Mouse (Mus musculus): ENCODE results near the gene Rtf2.

Rtf2 gene

DNA sequence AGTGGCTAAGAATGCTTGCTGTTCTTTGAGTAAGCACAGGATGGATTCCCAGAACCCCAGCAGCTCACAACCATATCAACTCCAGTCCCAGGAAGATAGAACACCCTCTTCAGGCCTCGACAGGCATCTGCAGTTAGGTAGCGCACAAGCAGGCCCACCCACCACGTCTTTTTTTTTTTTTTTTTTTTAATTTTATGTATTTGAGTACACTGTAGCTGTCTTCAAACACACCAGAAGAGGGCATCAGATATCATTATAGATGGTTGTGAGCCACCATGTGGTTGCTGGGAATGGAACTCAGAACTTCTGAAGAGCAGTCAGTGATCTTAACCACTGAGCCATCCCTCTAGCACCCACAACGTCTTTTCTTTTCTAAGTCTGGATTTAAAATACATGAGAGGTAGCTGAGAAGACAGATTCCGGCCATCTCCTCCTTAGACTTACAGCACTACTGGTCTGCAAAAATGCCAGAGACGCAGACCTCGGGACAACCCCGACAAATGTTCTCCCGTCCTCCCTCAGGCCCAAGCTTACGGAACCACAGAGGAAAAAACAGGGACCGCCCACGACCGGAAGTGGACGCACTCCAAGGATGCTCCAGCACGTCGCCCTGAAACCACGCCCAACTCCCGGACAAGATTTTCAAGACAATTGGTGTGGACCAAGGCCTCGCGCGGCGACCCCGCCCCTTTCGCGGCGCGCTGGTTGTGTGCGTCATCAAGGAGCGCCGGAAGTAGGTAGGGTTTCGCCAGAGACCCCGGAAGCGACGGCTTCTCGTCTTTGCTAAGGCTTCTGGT is at the start of gene Rtf2:
TSS of gene Rtf2 (plus strand) at position 714 of the 797 bp plus-strand sequence.
- peak; percentile 99 for DNase-seq (ENCODE audit: low spot score)

DNA sequence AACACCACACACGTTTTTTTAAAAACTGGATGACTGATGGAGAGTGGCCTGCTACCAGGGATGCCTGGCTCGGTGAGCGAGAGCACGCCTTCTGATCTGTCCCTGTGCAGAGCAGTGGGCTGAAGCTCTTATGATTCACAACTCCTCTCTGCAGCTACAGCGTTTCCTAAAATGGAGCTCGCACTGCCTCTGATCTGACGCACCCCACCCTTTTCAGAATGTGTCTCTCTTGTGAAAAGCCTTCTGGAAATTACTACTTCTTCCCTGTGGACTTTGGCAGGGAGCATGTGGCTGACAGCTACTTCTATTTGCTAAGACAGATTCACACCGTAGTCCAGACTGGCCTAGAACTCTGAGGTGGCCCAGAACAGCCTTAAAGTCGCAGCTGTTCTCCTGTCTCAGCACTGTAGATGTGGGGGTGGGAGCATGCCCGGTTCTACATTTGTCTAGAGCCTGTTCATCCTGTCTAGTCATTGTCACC is 48.3 kb upstream of the Rtf2 start:
- DNase-seq (ENCODE audit: low spot score) = no peak

DNA sequence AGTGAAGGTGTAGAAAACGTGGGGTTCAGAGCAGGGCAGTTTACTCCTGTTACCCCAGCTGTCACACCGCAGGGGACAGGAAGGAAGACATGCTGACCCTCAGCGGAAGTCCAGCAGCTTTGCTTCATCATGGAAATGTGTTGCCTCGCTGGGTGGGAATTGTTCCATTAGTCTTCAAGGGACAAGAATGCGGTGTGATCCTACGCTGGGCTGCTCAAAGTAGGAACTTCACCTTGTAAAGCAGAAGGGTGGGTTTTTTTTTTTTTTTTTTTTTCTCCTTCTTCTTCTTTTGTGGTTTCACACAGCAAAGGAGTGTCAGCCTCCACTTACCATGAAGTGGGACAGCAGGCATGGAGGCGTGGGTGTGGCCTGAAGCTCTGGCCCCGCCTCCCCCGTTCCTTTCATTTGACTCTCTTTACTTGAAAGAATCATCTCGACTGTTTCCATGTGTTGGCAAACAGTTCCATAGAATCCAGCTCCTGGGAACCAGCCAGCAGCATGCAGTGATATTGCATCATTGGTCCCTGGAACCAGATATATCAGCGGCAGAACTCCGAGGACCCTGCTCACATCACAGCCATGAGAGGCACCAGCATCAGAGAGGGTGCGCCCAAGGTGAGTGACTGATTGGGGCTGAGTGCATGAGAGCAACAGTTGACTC is 46.8 kb upstream of the Rtf2 start, which contains the start of gene Cass4:
TSS of gene Cass4 (plus strand) at position 404 of the 661 bp plus-strand sequence.
- DNase-seq (ENCODE audit: low spot score) = peak; percentile 44

DNA sequence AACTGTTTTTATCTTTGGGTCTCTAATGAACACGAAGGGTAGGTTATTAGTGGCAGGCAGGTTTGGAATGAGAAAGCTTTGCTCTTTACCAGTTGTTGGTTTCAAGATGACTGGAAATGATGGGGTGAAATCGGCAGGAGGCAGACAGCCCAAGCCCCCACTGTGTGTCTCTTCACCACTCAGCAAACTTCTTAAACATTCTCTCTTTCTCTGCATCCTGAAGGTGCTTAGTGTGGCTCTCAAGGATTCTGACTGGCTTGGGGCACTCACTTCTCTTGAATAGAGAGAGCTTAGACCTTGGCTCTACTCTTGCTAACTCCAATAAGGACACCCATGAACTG is 46.3 kb upstream of the Rtf2 start:
- no peak for DNase-seq (ENCODE audit: low spot score)

DNA sequence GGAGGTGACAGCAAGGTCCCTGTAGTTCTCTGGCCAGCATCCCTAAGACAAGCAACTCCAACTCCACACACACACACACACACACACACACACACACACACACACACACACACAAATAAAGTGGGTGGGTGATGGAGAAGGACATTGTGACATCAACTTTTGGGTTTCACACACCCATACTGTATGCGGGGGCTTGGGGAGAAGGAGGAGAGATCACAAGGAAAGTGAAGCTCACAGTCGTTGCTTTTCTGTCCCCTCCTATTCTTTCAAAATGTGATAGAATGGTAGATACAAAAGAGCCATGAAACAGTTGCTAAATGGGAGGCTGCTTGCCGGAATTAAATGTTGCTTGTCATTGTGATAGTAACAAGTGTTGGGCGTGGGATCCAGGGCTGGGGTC is 45.7 kb upstream of the Rtf2 start:
- no peak for DNase-seq (ENCODE audit: low spot score)

DNA sequence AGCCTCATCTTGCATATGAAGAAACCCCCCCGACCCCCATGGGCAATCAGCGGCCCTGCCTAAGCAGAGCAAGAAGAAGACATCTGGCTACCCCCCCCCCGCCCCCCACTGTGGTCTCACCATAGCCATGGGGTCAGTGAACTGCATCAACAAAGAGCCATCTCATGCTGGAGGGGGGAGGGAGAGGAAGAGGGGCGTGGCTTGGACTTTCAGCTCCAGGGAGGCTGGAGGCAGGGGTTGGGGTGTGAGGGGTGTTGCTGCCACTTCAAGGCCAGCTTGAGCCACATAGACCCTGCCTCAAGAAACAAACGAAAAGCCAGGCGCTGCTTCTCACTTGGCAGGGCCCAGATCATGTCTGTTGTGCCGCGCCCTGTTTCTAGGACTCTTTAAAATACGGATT is 44.4 kb upstream of the Rtf2 start:
- DNase-seq (ENCODE audit: low spot score) = no peak

DNA sequence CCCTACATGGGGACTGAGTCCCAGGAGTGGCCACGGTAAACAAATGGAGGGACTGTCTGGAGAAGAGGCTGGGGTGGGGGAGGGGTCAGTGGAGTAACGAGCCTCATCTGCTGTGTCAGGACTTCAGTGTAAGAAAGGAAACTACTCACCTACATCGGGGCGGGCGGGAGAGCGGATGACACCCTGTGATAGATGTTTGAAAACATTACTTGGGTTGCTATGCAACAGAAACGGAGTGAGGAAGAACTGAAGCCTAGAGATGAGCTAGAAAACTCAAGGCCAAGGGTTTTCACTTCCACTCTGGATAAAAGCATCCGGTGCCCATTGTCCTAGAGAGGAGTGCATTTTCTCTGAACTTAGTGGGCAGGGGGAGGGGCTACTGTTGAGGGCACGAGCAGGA is 40.5 kb upstream of the Rtf2 start:
- peak; percentile 62 for DNase-seq (ENCODE audit: low spot score)

DNA sequence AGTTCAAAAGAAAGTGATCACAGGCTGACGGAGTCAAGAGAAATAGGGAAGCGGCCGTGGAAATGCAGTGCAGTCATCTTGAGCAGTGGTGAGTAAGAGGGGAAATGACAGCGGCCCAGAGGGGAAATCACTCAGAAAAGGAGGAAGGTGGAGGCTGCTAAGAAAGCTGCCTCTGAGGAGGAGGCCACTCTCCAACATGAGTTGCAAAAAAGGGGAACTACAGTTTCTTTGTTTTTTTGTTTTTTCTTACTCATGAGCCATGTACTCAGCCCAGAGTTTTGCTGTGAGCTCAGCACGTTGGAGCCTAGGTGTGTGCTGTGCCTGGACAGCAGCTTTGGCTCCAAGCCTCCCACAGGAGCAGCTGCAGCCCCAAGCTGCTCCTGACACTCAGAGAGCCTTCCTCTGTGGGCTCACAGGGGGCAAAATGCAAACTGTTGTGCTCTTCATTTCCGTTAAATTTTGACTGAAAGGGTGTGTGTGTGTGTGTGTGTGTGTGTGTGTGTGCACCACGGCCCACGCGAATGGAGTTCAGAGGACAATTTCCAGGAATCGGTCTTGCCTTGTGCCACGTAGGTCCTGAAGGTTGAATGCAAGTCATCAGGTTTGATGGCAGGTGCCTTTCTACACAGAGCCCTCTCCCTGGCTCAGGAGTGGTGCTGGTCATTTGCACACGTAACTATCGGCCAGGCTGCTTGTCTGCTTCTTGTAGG is 39.1 kb upstream of the Rtf2 start:
- peak; percentile 63 for DNase-seq (ENCODE audit: low spot score)

DNA sequence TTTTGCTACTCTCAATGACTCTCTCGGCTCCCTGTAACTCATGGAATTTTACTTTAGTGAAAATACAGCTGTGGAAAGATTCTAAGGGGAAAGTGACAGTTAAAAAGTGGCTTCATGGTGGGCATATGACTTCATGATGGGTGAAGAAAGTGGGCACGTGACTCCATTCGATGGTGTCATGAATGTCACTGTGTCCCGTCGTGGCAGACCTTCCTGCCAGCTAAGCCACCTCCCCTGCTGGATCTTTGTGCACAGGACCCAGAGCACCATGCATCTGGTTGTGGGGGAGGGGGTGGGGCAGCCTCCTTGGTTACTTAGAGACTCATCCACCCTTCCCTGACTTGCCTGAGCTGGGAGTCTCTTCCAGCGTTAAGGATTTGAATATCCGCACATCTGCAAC is 36.1 kb upstream of the Rtf2 start:
- DNase-seq (ENCODE audit: low spot score) = no peak

DNA sequence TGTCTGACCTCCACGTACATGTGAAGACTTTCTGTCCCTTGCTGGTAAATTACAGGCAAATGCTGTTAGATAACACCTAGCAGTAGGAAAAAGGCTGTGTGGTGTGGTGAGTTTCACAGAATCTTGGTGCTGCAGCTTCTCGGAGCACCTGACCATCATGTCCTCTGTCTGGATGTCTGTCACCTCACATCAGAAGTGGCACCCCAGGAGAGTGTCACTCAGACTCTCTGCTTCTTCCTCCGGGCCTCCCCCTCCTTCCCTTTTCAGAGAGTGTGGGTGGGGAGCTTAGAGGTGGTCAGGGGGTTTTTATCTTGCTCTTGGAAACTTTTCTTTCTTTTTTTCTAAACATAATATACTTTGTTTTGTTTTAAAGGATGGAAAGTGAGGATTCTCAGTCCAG is 35.3 kb upstream of the Rtf2 start:
- no peak for DNase-seq (ENCODE audit: low spot score)

DNA sequence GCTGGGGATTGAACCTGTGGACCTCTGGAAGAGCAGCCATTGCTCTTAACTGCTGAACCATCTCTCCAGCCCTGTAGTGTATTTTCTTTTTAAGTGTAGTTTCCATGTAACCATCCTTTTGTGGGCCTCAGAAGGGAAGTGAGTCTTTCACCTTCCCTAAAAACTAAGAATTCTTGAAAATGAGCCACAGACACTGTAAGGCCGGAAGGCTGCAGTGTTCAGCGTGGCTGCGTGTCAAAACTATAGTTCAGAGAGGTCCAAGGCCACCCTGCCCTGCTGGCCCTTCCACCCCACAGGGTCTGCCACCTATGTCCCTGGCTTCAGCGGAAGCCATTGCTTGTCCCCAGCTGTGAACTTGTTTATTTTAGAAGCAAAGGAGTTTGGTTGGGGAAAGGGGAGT is 34.2 kb upstream of the Rtf2 start:
- no peak for DNase-seq (ENCODE audit: low spot score)

DNA sequence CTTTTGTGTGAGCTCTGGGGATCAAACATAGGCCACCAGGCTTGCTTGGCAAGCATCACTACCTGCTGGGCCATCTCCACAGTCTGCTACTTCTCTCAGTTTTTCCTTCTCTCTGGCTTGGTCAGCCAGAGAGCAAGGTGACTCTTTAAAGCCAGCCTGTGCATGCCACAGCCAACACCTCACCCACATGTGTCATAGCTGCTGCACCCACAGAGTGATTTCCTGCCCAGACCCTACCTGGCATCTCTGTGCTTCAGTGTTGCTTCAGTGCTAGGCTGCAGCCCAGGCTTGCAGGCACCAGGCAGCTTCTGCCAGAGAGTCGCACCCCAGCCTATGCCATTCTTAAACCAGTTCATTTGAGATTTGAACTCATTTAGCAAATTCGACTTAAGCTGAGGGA is 32.9 kb upstream of the Rtf2 start:
- no peak for DNase-seq (ENCODE audit: low spot score)

DNA sequence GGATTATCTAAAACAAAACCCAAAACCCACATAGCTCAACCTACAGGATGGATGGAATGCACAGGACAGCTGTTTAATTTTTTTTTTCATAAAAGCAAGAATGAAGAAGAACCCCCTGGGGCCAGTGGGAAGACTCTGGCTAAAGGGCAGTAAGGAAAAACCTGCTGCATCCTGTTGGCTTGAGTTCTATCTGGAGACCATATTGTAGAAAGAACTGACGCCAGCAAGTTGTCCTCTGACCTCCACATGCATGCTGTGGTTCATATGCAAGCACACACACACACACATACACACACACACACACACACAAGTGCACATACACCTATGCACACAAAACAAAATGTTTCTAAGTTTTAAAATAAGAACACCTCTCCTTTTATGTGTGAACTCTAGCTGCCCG is 29.7 kb upstream of the Rtf2 start:
- DNase-seq (ENCODE audit: low spot score) = no peak

DNA sequence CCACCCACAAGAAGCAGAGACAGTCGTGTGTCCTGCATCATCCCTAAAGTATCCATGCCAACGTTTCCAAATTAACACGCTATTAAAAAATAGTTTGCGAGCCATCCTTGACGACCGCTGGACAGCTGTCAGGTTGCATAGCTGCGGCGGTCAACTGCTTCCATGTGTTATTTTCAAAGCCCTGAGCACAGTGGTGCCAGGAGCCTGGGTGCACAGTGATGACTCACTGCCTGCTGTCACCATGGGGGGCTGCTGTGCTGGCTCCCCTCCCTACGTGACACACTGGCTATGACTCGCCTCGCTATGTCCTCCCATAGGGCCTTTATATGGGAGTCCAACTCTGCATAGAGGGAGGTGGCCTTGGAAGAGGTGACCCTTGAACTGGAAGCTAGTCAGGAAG is 29.3 kb upstream of the Rtf2 start:
- DNase-seq (ENCODE audit: low spot score) = peak; percentile 43

DNA sequence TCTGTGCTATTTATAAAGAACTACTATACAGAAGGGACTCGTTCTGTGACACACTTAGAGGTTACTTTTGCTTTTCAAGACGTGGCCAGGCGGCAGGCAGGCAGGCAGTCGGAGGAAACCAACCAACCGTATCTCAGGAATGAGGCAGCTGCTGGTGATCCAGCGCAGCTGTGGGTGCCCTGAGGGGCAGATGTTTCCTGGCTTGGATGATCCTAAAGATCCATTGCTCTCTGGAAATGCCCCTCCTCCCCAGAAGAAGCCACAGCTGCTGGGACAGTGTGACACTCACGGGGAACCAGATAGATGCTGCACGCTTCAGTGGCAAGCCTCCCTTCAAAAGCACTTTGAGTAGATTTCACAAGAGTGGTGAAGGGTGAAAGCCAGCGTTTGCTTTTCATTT is 27.9 kb upstream of the Rtf2 start:
- DNase-seq (ENCODE audit: low spot score) = peak; percentile 75

DNA sequence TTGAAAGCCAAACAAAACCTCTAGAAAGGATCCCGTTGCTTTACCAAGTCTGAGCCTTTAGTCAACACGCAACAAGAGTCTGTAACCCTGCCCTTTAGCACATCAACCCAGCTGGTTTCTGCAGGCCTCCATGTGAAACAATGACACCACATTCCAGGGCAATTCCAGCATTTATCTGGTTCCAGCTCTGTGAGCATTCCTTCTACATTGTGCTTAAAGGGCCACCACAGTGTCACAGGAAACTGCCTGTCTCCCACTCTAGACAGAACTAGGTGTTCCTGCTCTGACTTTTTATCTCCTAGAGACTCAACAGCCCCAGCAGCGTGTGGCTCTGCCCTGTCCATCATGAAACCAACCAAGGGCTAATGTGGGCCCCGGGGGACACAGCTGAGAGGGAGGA is 27.1 kb upstream of the Rtf2 start:
- DNase-seq (ENCODE audit: low spot score) = peak; percentile 38

DNA sequence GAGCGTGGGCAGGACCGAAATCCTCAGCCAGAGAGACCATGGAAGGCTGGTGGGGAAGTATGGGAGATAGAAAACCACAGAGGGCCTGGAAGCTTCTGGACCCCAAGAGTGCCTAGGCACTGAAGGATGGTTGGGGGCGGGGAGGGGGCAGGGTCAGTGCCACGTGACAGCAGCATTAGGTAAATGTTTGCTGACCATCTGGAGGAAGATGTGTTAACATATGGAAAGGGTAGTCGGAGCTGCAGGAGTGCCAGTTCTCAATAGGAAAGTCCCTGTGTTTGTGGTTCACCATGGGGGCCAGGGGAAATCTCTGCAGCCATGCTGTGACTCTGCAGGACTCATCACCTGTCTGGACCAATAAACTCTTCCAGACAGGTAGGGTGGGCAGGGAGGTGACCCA is 26.5 kb upstream of the Rtf2 start:
- DNase-seq (ENCODE audit: low spot score) = no peak

DNA sequence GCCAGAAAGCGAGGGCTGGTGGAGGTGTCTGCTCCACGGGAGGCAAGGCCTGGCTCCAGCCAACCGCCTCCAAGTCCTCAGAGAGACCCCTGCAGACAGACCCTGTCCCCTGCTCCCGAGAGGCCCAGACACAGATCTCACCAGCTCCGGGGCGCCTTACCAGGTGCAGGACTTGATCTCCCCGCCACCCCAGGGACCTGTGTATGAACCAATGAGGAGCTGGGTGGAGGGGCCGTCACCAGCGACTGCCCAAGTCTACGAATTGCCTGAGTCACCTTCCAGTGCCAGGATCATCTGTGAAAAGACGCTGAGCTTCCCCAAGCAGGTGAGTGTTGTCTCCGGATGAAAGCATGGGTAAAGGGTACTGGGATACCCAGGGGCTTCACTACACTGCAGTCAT is 24.1 kb upstream of the Rtf2 start:
- no peak for DNase-seq (ENCODE audit: low spot score)

DNA sequence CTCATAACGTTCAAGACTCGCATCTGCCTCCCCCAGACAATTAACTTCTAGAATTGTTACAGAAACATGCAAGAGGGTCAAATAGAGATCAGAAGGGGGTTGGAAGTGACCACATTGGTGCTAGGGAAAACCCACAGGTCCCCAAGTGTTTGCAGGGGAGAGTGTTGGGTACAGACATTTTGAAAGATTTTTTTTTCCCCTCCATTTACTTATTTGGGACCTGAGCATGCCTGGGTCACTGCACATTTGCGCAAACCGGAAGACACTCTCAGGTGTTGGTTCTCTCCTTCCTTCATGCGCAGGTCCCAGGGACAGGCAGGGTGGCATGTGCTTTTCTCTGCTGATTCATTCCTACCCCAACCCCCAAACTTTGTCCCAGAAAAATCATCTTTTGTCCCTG is 23.5 kb upstream of the Rtf2 start:
- DNase-seq (ENCODE audit: low spot score) = no peak

DNA sequence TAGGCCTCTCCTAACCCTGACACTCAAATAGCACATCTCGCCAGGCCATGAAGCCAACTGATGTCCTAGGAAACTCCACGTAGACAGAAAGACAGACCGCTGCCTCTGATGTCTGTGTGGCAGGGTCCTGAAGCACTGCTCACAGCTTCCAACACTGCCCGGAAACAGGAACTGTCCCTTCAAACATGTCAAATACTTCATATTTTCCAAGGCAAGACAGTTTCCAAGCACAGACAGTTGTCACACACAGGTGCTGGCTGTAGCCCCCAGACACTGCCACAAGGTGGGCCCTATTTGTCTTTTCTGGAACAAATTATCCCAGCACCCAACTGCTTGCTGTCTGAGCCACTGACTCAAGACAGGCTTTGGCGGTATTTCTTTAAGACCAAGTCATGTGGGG is 22.1 kb upstream of the Rtf2 start:
- no peak for DNase-seq (ENCODE audit: low spot score)

DNA sequence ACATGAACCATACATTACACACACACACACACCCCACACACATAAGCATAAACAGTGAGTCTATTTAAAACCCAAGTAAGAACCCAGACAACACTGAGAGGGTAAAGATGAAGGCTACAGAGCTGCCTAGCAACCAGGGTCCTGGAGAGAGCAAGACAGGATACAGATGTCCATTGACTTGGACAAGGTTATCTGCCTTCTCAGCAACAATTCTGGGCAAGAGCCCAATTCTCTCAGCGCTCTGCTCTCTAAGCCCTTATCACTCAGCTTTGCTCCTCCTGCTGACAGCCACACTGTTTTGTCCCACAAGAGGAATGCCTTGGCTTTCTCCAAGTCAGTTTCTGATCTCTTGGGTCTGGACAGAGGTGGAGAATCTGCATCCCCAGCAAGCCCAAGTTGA is 9.7 kb upstream of the Rtf2 start:
- no peak for DNase-seq (ENCODE audit: low spot score)

DNA sequence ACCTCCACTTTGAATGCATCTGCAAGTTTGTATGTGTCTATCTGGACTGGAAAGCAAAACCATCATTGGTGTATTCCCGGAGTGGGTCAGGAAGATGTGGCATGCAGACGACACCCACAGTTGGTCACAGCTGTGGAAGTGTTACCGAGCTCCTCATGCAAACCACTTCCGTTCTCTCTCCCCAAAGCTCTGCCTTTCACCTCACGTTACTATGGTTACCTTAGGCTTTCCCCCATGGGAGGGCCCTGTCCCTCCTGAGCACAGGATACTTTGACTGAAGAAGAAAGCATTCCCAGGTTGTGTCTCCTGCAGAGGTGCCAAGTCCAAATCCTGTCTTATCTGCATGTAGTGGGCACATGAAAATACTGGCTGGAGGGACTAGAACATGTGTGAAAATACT is 6.6 kb upstream of the Rtf2 start:
- DNase-seq (ENCODE audit: low spot score) = peak; percentile 32

DNA sequence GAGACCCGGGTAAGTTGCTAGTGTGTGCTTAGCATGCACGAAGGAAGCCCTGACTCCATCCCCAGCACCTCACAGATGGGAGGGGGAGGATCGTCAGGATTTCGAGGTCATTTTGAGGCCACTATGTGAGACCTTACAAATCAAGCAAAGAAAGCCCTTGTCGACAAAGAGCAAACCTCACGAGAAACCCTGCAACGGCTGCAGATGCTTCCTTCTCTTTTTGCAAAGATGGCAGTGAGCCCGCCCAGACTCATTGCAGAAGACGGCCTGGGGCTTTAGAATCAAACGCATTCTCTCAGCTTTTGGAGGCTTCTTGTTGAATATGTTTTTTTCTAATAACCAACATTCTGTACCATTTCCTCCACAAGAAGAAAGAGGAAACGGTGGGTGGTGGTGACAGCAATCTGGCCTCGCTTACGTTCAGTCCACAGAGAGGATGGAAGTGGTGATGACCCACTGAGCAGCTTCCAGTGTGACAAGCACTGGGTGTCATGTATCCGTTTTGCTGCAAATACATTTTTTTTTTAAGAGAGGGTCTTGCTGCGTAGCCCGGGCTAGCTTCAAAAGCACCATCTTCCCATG is 2.9 kb upstream of the Rtf2 start:
- DNase-seq (ENCODE audit: low spot score) = peak; percentile 24

Measured in lung, postnatal 25 days (tissue).